Mouse (Mus musculus) liver, postnatal 0 days (tissue): ENCODE results near the gene Cwc27. TPM values are rescaled to one million over a fixed set of nuclear protein-coding genes. Genes with fewer than 3 reads are reported as not detected.

ENCODE experiments used
- ATAC-seq: fragments of 200-750 bp; cut with Nextera tagmentation; 2 replicates; pipeline ENCODE4 v1.8.0; 2017; ENCODE audit warnings: mild to moderate bottlenecking, moderate library complexity
- DNase-seq: peaks from one replicate; pipeline ENCODE4 v3.0.0-alpha.2; 2016
- H3K27ac ChIP-seq: fragments of 300-500 bp; sonication (generic); 2 replicates; pipeline ENCODE4 v1.5.1; 2014; ENCODE audit warnings: antibody characterized with exemption, moderate library complexity, mild to moderate bottlenecking, low read depth
- H3K27me3 ChIP-seq: fragments of 300-500 bp; sonication (generic); 2 replicates; pipeline ENCODE4 v1.6.1; 2014; ENCODE audit warnings: low read length, control low read depth, mixed read lengths; ENCODE audit not compliant: insufficient read depth
- H3K36me3 ChIP-seq: fragments of 300-500 bp; sonication (generic); replicated peaks from 2 replicates; pipeline ENCODE4 v1.6.1; 2014; ENCODE audit warnings: mild to moderate bottlenecking, control low read depth, low read length, moderate library complexity, mixed read lengths; ENCODE audit not compliant: insufficient read depth
- H3K4me1 ChIP-seq: fragments of 300-500 bp; sonication (generic); 2 replicates; pipeline ENCODE4 v1.6.1; 2014; ENCODE audit warnings: antibody characterized with exemption, mild to moderate bottlenecking, control low read depth; ENCODE audit not compliant: insufficient read depth
- H3K4me2 ChIP-seq: fragments of 300-500 bp; sonication (generic); 2 replicates; pipeline ENCODE4 v1.6.1; 2014; ENCODE audit warnings: low read depth, mild to moderate bottlenecking, low read length, moderate library complexity, mixed read lengths
- H3K4me3 ChIP-seq: fragments of 300-500 bp; sonication (generic); 2 replicates; pipeline ENCODE4 v1.5.1; 2014; ENCODE audit warnings: low read depth, low read length
- H3K9ac ChIP-seq: fragments of 300-500 bp; sonication (generic); replicated peaks from 2 replicates; pipeline ENCODE4 v1.6.1; 2014; ENCODE audit warnings: mild to moderate bottlenecking, moderate library complexity
- H3K9me3 ChIP-seq: fragments of 300-500 bp; sonication (generic); 2 replicates; pipeline ENCODE4 v1.6.1; 2016; ENCODE audit warnings: mild to moderate bottlenecking, control low read depth, low read length, mixed read lengths
- CTCF ChIP-seq: sonication (generic); IDR thresholded peaks from 2 replicates; pipeline ENCODE4 v1.5.1; 2016; ENCODE audit warnings: antibody characterized with exemption, low read depth
- EP300 ChIP-seq: IDR thresholded peaks from 2 replicates; pipeline ENCODE4 v1.6.1; 2016; ENCODE audit warnings: antibody characterized with exemption, low read depth, mild to moderate bottlenecking
- WGBS: fragments of 180-500 bp; shearing (Covaris S2); extraction: QIAGEN DNeasy Blood & Tissue Kit; methylation state at CpG from one replicate; pipeline ENCODE4 v1.1.7; 2014; ENCODE audit not compliant: insufficient replicate concordance; 5-methylcytosine and 5-hydroxymethylcytosine counted together
- polyA plus RNA-seq: library from polyadenylated mRNA; unstranded; fragments of >200 nt; fragmentation: Nextera tagmentation; extraction: Ambion mirVana; gene quantifications from 2 replicates; pipeline ENCODE4 v1.2.1, GENCODE M21; 2015

Gene Cwc27
- polyA plus RNA-seq, 1 experiment from 2014 or later: 7.8 TPM

DNA sequence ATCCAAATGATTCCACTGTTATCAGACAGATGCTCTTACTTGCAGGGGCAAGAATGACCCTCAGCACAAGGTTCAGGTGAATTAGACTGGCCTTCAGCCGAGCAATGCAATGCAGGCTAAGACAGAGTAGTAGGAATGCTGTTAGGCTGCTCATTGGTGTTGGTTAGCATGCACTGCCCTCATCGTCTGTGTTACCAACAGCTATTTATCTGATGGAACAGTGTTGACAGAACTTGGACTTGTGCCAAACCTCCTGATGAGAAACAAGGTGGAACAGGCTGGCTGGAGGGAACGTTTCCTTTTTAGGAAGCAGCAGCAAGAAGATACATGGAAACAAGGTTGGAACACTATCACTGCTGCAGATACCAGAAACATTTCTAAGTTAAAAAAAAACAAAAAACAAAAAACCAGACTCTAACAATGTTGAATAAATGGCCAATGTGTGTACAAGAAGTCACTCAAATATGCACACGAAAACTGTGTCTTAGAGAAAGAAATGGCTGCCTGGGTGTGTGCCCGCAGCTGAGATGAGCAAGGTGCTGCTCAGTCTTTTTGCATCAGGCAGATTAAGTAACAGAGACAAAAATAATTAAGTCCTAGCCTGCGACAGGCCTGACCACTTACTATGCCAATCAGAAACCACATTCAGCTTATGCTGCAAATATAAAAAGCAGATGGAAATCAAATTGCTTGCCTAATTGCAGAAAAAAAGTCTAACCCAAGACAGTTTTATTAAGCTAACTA lies 122.2 kb downstream of the Cwc27 start:
- no peak overlapping the region for H3K27ac ChIP-seq
- no peaks in the 10 kb centered on the region for H3K27me3 ChIP-seq
- ATAC-seq (peak; percentile 53), DNase-seq (peak; percentile 21)
- peaks cover 2% of the 10 kb centered on the region; the same call in 1 of the 2 replicates for H3K4me1 ChIP-seq
- no peaks in the 10 kb centered on the region for H3K9me3 ChIP-seq
- H3K36me3 ChIP-seq: no peaks in the 10 kb centered on the region
- no peak overlapping the region for H3K9ac ChIP-seq
- H3K4me2 ChIP-seq: no peak overlapping the region
- TF ChIP-seq CTCF: no peak
- no peak for TF ChIP-seq EP300
- no peak overlapping the region for H3K4me3 ChIP-seq
- WGBS: 53% methylated on average over 6 of the region's 6 CpGs

DNA sequence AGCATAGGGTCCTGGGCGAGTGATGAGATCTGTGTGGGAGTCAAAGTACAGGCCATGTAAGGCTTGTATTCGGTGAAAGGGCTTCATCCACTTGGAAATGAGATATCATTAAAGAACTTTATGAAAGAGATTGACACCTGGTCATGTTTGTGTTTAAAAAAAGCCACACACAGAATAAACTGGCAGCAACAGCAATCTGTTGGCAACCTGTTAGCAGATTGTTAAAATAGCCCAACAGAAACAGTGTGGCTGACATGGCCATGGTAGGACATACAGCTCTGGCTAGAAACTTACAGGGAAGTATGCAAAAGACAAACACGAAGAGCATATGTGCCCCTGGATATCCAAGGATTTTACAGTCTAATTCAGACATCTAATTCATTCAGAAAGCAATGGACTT lies 124.2 kb downstream of the Cwc27 start:
- Histone ChIP-seq H3K27me3 (no peaks in the 10 kb centered on the region), H3K36me3 (no peaks in the 10 kb centered on the region), H3K4me3 (no peak overlapping the region), H3K4me1 (peaks cover 2% of the 10 kb centered on the region; the same call in 1 of the 2 replicates), H3K4me2 (no peak overlapping the region), H3K9ac (no peak overlapping the region), H3K9me3 (no peaks in the 10 kb centered on the region), H3K27ac (no peak overlapping the region)
- TF ChIP-seq CTCF (no peak), EP300 (no peak)
- no peak for ATAC-seq
- DNase-seq: no peak
- WGBS: 76% methylated on average over 3 of the region's 3 CpGs

DNA sequence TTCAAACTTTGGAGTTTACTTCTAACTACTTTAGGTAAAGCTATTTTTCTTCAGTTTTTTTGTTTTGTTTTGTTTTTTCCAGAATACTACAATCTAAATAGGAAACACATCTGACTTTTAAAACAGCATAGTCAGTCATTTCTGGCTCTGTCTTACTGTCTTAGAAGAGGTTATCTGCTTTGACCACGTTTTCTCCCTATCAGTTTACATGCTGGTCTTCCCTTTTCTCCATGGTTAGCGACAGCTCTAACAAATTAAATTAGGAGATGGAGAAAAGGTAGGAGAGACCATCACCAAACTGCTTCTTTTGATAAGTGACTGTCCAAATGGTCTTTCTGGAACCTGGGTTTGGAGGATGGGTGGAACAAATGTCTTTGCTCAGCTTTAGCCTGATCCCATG lies 131.4 kb downstream of the Cwc27 start:
- DNase-seq: no peak
- Histone ChIP-seq H3K27me3 (no peaks in the 10 kb centered on the region), H3K4me2 (no peak overlapping the region), H3K9ac (no peak overlapping the region), H3K4me3 (no peak overlapping the region), H3K4me1 (no peaks in the 10 kb centered on the region), H3K36me3 (no peaks in the 10 kb centered on the region), H3K9me3 (no peaks in the 10 kb centered on the region), H3K27ac (no peak overlapping the region)
- TF ChIP-seq EP300 (no peak), CTCF (no peak)
- 32% methylated on average over 2 of the region's 2 CpGs for WGBS
- no peak for ATAC-seq

DNA sequence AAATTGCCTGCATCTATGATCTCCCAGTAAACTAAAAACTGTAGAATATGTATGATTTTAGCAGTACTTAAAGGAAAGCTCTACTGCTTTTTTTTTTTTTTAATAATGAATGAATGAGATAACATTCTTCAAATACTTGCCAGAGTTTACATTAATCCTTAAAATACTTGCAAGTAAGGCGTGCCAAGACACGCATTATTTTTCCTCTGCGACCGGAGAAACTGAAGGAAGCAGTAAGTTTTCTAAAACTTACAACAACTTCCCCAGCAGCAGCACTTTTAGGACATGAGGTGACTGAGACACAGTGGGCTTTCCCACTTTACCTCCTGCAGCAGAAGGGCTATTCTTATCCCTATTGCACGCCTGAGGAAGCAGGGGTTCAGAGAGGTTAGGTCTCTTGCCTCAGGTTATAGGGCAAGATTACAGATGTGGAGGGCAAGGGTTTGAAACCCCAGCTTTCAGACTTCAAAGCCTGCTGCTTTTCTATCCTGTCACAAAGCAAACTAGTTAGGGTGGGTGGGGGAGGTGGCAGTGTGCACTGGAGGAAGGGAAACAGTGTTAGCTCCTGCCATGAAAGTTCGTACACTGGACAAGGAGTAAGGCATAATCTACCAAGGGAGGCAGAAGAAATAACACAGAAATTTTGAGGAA lies 132.5 kb downstream of the Cwc27 start:
- no peak overlapping the region for H3K9ac ChIP-seq
- H3K36me3 ChIP-seq: no peaks in the 10 kb centered on the region
- TF ChIP-seq CTCF (no peak), EP300 (no peak)
- no peaks in the 10 kb centered on the region for H3K27me3 ChIP-seq
- no peak overlapping the region for H3K27ac ChIP-seq
- no peak overlapping the region for H3K4me2 ChIP-seq
- H3K9me3 ChIP-seq: no peaks in the 10 kb centered on the region
- WGBS: 66% methylated on average over 6 of the region's 6 CpGs
- H3K4me1 ChIP-seq: no peaks in the 10 kb centered on the region
- no peak for ATAC-seq
- no peak overlapping the region for H3K4me3 ChIP-seq
- no peak for DNase-seq

DNA sequence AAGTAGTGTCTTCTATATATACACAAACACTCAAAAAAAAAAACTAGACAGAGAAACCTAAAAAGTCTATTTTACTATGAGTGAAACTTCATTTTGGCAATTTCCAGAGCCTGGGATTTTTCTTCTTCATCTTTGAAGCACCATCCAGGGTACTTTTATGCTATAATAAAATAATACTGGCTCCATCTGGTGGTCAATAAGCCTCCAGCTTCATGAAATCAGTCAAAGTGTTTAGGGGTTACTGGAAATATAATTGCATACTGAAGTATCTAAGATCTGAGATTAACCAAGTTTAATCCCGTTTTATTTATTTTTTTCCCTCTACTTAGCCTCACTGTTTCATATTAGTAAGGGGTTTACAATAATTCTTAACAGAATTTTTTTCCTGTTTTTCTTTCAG lies 135.7 kb downstream of the Cwc27 start:
- H3K9me3 ChIP-seq: no peaks in the 10 kb centered on the region
- H3K4me1 ChIP-seq: no peaks in the 10 kb centered on the region
- no peaks in the 10 kb centered on the region for H3K27me3 ChIP-seq
- TF ChIP-seq CTCF (peak; percentile 43), EP300 (no peak)
- H3K4me3 ChIP-seq: no peak overlapping the region
- H3K9ac ChIP-seq: no peak overlapping the region
- H3K36me3 ChIP-seq: no peaks in the 10 kb centered on the region
- DNase-seq: no peak
- no peak overlapping the region for H3K4me2 ChIP-seq
- 67% methylated on average over 1 of the region's 1 CpGs for WGBS
- H3K27ac ChIP-seq: no peak overlapping the region
- ATAC-seq: no peak

DNA sequence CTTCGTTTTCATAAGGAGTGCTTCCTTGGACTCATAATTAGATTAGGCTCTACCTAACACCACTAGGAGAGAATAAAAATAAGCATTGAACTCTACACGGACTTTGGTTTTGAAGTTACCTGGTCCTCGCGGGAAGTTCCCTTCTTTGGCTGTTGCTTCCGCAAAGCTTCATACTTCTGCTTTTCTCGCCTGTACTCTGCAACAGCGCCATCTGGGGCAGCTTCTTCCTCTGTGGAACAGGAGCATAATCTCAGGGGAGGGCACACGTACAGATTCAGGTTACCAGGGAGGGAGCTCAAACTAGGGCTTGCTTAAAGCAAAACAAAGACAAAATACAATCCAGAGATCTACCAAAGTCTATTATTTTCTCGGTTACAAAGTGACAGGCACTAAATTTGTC lies 155.8 kb downstream of the Cwc27 start:
- Histone ChIP-seq H3K4me2 (no peak overlapping the region), H3K9ac (no peak overlapping the region), H3K27me3 (no peaks in the 10 kb centered on the region), H3K9me3 (no peaks in the 10 kb centered on the region), H3K27ac (no peak overlapping the region), H3K4me3 (no peak overlapping the region), H3K4me1 (no peaks in the 10 kb centered on the region), H3K36me3 (0 out of 2 replicates have a peak, but pooled peaks cover 3% of the 10 kb centered on the region)
- ATAC-seq (no peak), DNase-seq (no peak)
- TF ChIP-seq EP300 (no peak), CTCF (peak; percentile 22)
- 90% methylated on average over 9 of the region's 9 CpGs for WGBS
